Mouse (Mus musculus) MEL (cell line): ENCODE results near the gene Zbed6. TPM values are rescaled to one million over a fixed set of nuclear protein-coding genes. Genes with fewer than 3 reads are reported as not detected.

Experiments
- DNase-seq: peaks from one replicate; pipeline ENCODE4 v3.0.0; 2011; ENCODE audit warnings: low read depth, low spot score
- H3K27ac ChIP-seq: 2 replicates; pipeline ENCODE4 v1.5.1; 2012; ENCODE audit warnings: low read depth, mild to moderate bottlenecking, control low read depth, low read length, moderate library complexity; ENCODE audit not compliant: control insufficient read depth
- H3K27me3 ChIP-seq, 2 experiments: fragments of 150-350 bp in 1 of 2; sonication (generic) in 1 of 2; 2 replicates each; pipeline ENCODE4 v1.6.1; 2012; ENCODE audit warnings: low read length in 2 of 2, mild to moderate bottlenecking in 2 of 2, improper control_type of control experiment in 1 of 2, moderate library complexity in 1 of 2; ENCODE audit not compliant: insufficient read depth in 2 of 2, control insufficient read depth in 1 of 2
- H3K36me3 ChIP-seq, 2 experiments: 2 replicates each; pipeline ENCODE4 v1.6.1; 2012 to 2014; ENCODE audit warnings: low read length in 2 of 2, improper control_type of control experiment in 1 of 2, inconsistent platforms in 1 of 2, mild to moderate bottlenecking in 1 of 2; ENCODE audit not compliant: insufficient read depth in 2 of 2, control insufficient read depth in 1 of 2
- H3K4me1 ChIP-seq, 2 experiments: fragments of 150-350 bp in 1 of 2; sonication (generic) in 1 of 2; 2 replicates each; pipeline ENCODE4 v1.6.1; 2012; ENCODE audit warnings: low read length in 2 of 2, improper control_type of control experiment in 1 of 2, mild to moderate bottlenecking in 1 of 2; ENCODE audit not compliant: insufficient read depth in 2 of 2, control insufficient read depth in 1 of 2
- H3K4me3 ChIP-seq, 2 experiments: fragments of 150-350 bp in 1 of 2; sonication (generic) in 1 of 2; 2 replicates each; pipeline ENCODE4 v1.5.1; 2012; ENCODE audit warnings: low read depth in 2 of 2, low read length in 2 of 2, mild to moderate bottlenecking in 2 of 2, moderate library complexity in 2 of 2, control low read depth in 1 of 2, improper control_type of control experiment in 1 of 2; ENCODE audit not compliant: control insufficient read depth in 1 of 2, insufficient read depth in 1 of 2
- H3K79me2 ChIP-seq: 2 replicates; pipeline ENCODE4 v1.6.1; 2012; ENCODE audit warnings: mild to moderate bottlenecking, low read length, moderate library complexity; ENCODE audit not compliant: control insufficient read depth, poor library complexity, insufficient read depth
- H3K9ac ChIP-seq: 2 replicates; pipeline ENCODE4 v1.6.1; 2012; ENCODE audit warnings: low read depth, mild to moderate bottlenecking, control low read depth, low read length, moderate library complexity; ENCODE audit not compliant: control insufficient read depth, poor library complexity, severe bottlenecking
- H3K9me3 ChIP-seq: fragments of 150-350 bp; sonication (generic); replicated peaks from 2 replicates; pipeline ENCODE4 v1.6.1; 2012; ENCODE audit warnings: mild to moderate bottlenecking, low read length, improper control_type of control experiment, moderate library complexity; ENCODE audit not compliant: insufficient read depth
- CHD2 ChIP-seq: IDR thresholded peaks from 2 replicates; pipeline ENCODE4 v1.6.1; 2011; ENCODE audit warnings: low read length, improper control_type of control experiment
- CTCF ChIP-seq, 3 experiments: IDR thresholded peaks in 2 of 3; conservative IDR thresholded peaks in 1 of 3; 2 replicates each; pipeline ENCODE4 v1.5.1; 2011 to 2012; ENCODE audit warnings: low read length in 3 of 3, low read depth in 2 of 3, mild to moderate bottlenecking in 2 of 3, improper control_type of control experiment in 1 of 3, inconsistent platforms in 1 of 3, mixed read lengths in 1 of 3, moderate library complexity in 1 of 3; ENCODE audit not compliant: control insufficient read depth in 1 of 3, insufficient read depth in 1 of 3, poor library complexity in 1 of 3, severe bottlenecking in 1 of 3
- E2F4 ChIP-seq: IDR thresholded peaks from 2 replicates; pipeline ENCODE4 v1.6.1; 2011; ENCODE audit warnings: low read depth, low read length, improper control_type of control experiment, borderline replicate concordance
- ETS1 ChIP-seq: IDR thresholded peaks from 2 replicates; pipeline ENCODE4 v1.6.1; 2012; ENCODE audit warnings: low read depth, mild to moderate bottlenecking, inconsistent platforms, low read length, improper control_type of control experiment, moderate library complexity
- GATA1 ChIP-seq: IDR thresholded peaks from 2 replicates; pipeline ENCODE4 v1.6.1; 2011; ENCODE audit warnings: low read depth, low read length, improper control_type of control experiment
- HCFC1 ChIP-seq: IDR thresholded peaks from 2 replicates; pipeline ENCODE4 v1.6.1; 2012; ENCODE audit warnings: low read depth, mild to moderate bottlenecking, inconsistent platforms, low read length, improper control_type of control experiment, moderate library complexity
- MAFK ChIP-seq: IDR thresholded peaks from 2 replicates; pipeline ENCODE4 v1.6.1; 2011; ENCODE audit warnings: low read depth, mild to moderate bottlenecking, low read length, improper control_type of control experiment, borderline replicate concordance
- MAZ ChIP-seq: IDR thresholded peaks from 2 replicates; pipeline ENCODE4 v1.6.1; 2012; ENCODE audit warnings: low read depth, mild to moderate bottlenecking, inconsistent platforms, low read length, improper control_type of control experiment
- MYB ChIP-seq: IDR thresholded peaks from 2 replicates; pipeline ENCODE4 v1.6.1; 2011; ENCODE audit warnings: mild to moderate bottlenecking, low read depth, low read length, improper control_type of control experiment
- MYC ChIP-seq: IDR thresholded peaks from 2 replicates; pipeline ENCODE4 v1.6.1; 2011; ENCODE audit warnings: low read depth, mild to moderate bottlenecking, low read length, improper control_type of control experiment, moderate library complexity
- NRF1 ChIP-seq: IDR thresholded peaks from 2 replicates; pipeline ENCODE4 v1.6.1; 2014; ENCODE audit warnings: low read depth, mild to moderate bottlenecking, inconsistent platforms, low read length, improper control_type of control experiment, moderate library complexity; ENCODE audit not compliant: poor library complexity, insufficient read depth, severe bottlenecking
- POLR2AphosphoS5 ChIP-seq: IDR thresholded peaks from 2 replicates; pipeline ENCODE4 v1.6.1; 2012; ENCODE audit warnings: low read depth, borderline replicate concordance, mild to moderate bottlenecking, inconsistent platforms, low read length, moderate library complexity, mixed read lengths
- RAD21 ChIP-seq: IDR thresholded peaks from 2 replicates; pipeline ENCODE4 v1.6.1; 2011; ENCODE audit warnings: mild to moderate bottlenecking, low read depth, low read length, improper control_type of control experiment
- SIN3A ChIP-seq: IDR thresholded peaks from 2 replicates; pipeline ENCODE4 v1.6.1; 2012; ENCODE audit warnings: low read length, improper control_type of control experiment, inconsistent platforms
- TCF12 ChIP-seq: IDR thresholded peaks from 2 replicates; pipeline ENCODE4 v1.6.1; 2014; ENCODE audit warnings: low read depth, mild to moderate bottlenecking, inconsistent platforms, low read length, improper control_type of control experiment, moderate library complexity
- USF1 ChIP-seq: IDR thresholded peaks from 2 replicates; pipeline ENCODE4 v1.6.1; 2014; ENCODE audit warnings: low read depth, mild to moderate bottlenecking, inconsistent platforms, low read length, improper control_type of control experiment, moderate library complexity
- USF2 ChIP-seq, 2 experiments: IDR thresholded peaks; 2 replicates each; pipeline ENCODE4 v1.6.1; 2011 to 2012; ENCODE audit warnings: improper control_type of control experiment in 2 of 2, low read length in 2 of 2, borderline replicate concordance in 1 of 2, inconsistent platforms in 1 of 2, low read depth in 1 of 2, mild to moderate bottlenecking in 1 of 2; ENCODE audit not compliant: insufficient read depth in 1 of 2
- ZC3H11A ChIP-seq: IDR thresholded peaks from 2 replicates; pipeline ENCODE4 v1.6.1; 2012; ENCODE audit warnings: low read depth, mild to moderate bottlenecking, inconsistent platforms, low read length, improper control_type of control experiment
- ZKSCAN1 ChIP-seq: IDR thresholded peaks from 2 replicates; pipeline ENCODE4 v1.6.1; 2012; ENCODE audit warnings: low read depth, mild to moderate bottlenecking, inconsistent platforms, low read length, improper control_type of control experiment, moderate library complexity
- polyA plus RNA-seq, 2 experiments: library from polyadenylated mRNA; stranded (reverse) in 1 of 2; unstranded in 1 of 2; fragments of >175 nt in 1 of 2; fragments of >200 nt in 1 of 2; gene quantifications; 2 replicates each; pipeline versions ENCODE4 v1.2.1 to v1.2.4; 2012; ENCODE audit warnings: low replicate concordance in 2 of 2, low read depth in 1 of 2; ENCODE audit not compliant: insufficient read length in 2 of 2, insufficient read depth in 1 of 2, missing spikeins in 1 of 2
- total RNA-seq: library from RNA; depleted of rRNA; stranded (reverse); fragments of 300-350 nt; gene quantifications from 2 replicates; pipeline ENCODE4 v1.2.3, GENCODE M21; 2012

Gene Zbed6
- total and polyA plus RNA-seq, 3 experiments: 1.4 to 48.2 (median 2.4) TPM

- H3K4me3 ChIP-seq: no peak overlapping the region
- TF ChIP-seq TCF12 (no peak), MAFK (no peak), SIN3A (no peak), CTCF (IDR thresholded peaks at IDR 0.05 in 2 of 3, conservative IDR thresholded peaks at IDR 0.05 in 1 of 3; ENCODE audit: control insufficient read depth in 1 of 3, insufficient read depth in 1 of 3, low read depth in 2 of 3, low read length in 3 of 3, poor library complexity in 1 of 3, severe bottlenecking in 1 of 3) (no peak), NRF1 (no peak), E2F4 (no peak), ZKSCAN1 (no peak), MAZ (no peak), ZC3H11A (no peak), RAD21 (no peak), POLR2AphosphoS5 (no peak)
- TF ChIP-seq, all 39 proteins: peak for 0
- Histone ChIP-seq H3K9ac (no peak overlapping the region), H3K36me3 (peaks cover 8 to 38% of the 10 kb centered on the region in 2 experiments), H3K79me2 (peaks cover 51% of the 10 kb centered on the region), H3K9me3 (no peaks in the 10 kb centered on the region), H3K4me1 (peaks cover 3 to 24% of the 10 kb centered on the region in 2 experiments), H3K27ac (no peak overlapping the region), H3K27me3 (no peaks in the 10 kb centered on the region)
- no peak for DNase-seq
Observed at GRCm38 (mm10) chr1:133658878-133659277, 1.8 kb downstream of the Zbed6 start.

DNA sequence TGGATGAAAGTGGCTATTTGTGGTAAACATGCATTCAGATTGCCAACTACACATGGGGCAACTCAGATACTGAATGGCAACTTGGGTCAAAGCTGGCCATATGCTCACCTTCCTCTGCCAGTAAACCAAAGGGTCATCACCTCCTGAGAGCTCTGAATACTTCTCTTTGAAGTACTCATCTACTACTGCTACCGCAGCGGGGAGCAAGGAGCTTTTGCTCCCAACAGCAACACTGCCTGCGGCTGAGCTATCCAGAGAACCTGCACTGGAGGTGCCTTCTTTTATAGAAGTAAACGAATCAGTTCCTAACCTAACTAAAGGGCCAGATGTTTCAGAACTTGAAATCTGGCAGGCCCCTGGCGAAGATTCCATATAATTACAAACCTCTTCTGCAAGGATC is 3.9 kb downstream of the Zbed6 start:
- Histone ChIP-seq H3K4me1 (peaks cover 12 to 24% of the 10 kb centered on the region in 2 experiments), H3K9ac (no peak overlapping the region), H3K79me2 (peaks cover 55% of the 10 kb centered on the region), H3K27me3 (no peaks in the 10 kb centered on the region), H3K4me3 (no peak overlapping the region), H3K36me3 (peaks cover 17 to 47% of the 10 kb centered on the region in 2 experiments), H3K9me3 (no peaks in the 10 kb centered on the region), H3K27ac (no peak overlapping the region)
- no peak for TF ChIP-seq MYB
- TF ChIP-seq MAFK: no peak
- no peak for TF ChIP-seq GATA1
- TF ChIP-seq POLR2AphosphoS5: no peak
- TF ChIP-seq MYC: no peak
- no peak for TF ChIP-seq CHD2
- no peak for DNase-seq

DNA sequence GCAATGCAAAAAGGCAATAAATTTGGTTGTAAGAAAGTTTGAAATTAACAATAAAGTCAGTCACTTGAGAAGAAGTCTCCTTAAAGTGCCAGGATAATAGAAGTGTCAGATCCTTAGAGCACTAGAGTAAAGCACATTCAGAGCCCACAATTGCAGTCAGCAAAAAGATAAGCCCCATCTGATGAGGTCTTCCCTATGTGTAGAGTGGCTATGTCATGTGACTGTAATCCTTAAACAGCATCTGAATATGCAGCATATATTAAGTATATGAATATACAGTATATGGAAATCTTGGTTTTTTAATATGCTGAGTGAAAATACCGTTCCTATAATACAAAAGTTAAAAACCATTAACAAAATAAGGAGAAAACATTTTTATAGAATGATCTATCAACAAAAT is 7.7 kb downstream of the Zbed6 start:
- H3K27me3 ChIP-seq: no peaks in the 10 kb centered on the region
- TF ChIP-seq HCFC1 (no peak), ETS1 (peak; percentile 60), ZKSCAN1 (no peak), USF2 (IDR thresholded peaks at IDR 0.05; ENCODE audit: borderline replicate concordance in 1 of 2, insufficient read depth in 1 of 2, low read depth in 1 of 2, low read length in 2 of 2) (0 out of 4 replicates have a peak, but pooled peaks of 1 of the 2 experiments have one; percentile 39), USF1 (peak; percentile 88)
- no peak overlapping the region for H3K4me3 ChIP-seq
- H3K9ac ChIP-seq: no peak overlapping the region
- peaks cover 7 to 11% of the 10 kb centered on the region in 2 experiments for H3K4me1 ChIP-seq
- H3K27ac ChIP-seq: no peak overlapping the region
- DNase-seq: peak; percentile 27
- H3K36me3 ChIP-seq: peaks cover 20 to 27% of the 10 kb centered on the region in 2 experiments
- no peaks in the 10 kb centered on the region for H3K9me3 ChIP-seq
- peaks cover 38% of the 10 kb centered on the region for H3K79me2 ChIP-seq
